Mouse (Mus musculus) adrenal gland, adult 2 months (tissue): ENCODE data around the gene Sytl5. TPM values are rescaled to one million over a fixed set of nuclear protein-coding genes. Genes with fewer than 3 reads are reported as not detected.

ENCODE experiments used
- DNase-seq: peaks from one replicate; pipeline ENCODE4 v3.0.0; 2021
- long read RNA-seq: library from polyadenylated mRNA; stranded (forward); transcript quantifications from one replicate; pipeline ENCODE4 v2.0.0, GENCODE M21; 2021
- polyA plus RNA-seq: library from polyadenylated mRNA; depleted of rRNA; stranded (reverse); fragments of >200 nt; gene quantifications from 2 replicates; pipeline ENCODE4 v1.2.3, GENCODE M21; 2012; rRNA removed
- total RNA-seq, 2 experiments: library from RNA; stranded (reverse); gene quantifications; 2 replicates each; pipeline ENCODE4 v1.2.3; 2021

The Sytl5 gene
- total RNA-seq: 10 to 100 TPM in 1 of 2 experiments, 1 to 10 TPM in 1; 4.8 to 17.5 TPM
- polyA plus RNA-seq: 0.26 and 0.36 TPM in 2 replicates
- long read RNA-seq, partial matches to known transcripts: 0 of 2 reads
- long read RNA-seq, other reads (novel, unspliced or antisense): 2 of 2 reads

GRCm38 (mm10) chrX:9885322-9885721 lies at the start of gene Sytl5:
Sytl5 (plus strand) TSS chrX:9885622.
- DNase-seq: no peak

DNA sequence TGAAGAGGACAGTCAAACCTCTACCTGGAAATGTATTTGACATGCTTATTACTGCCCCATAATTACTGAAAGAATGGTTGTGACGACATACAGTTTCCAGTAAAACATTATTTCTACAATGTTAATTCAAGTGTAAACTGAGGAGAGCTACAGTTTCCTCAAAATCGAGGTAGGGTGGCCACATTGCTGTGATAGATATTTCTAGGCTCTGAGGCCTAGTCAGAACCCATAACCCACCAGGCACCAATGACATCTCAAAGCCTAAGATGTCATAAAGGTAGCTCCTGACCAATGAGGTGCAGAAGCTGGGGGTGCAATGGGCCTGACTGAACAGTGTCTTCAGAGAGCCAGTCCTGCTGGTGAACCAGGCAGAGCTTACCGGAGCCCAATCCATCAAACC lies 38.8 kb upstream of the Sytl5 start, which contains the start of gene Hypm:
TSS of gene Hypm (plus strand) at position 301 of the 400 bp plus-strand sequence.
- no peak for DNase-seq

DNA sequence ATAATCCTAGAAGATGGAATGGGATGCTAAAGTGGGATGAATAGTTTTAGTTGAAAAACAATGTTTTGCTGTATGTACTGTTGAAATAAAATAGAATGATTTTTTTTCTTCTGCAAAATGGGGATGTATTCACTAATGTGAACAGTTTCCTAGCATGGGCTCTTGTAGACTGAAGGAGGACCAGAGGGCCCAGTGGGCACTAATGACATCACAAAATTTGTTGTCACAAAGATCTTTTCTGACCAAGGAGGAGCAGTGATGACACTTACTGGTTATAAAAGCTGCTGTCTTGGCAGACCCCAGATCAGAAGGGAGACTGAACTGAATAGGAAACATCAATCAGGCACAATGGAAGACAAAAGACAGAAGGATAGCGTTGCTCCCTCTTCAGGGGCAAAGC lies 36.0 kb upstream of the Sytl5 start, which contains the start of gene H2al3:
TSS of gene H2al3 (plus strand) at position 301 of the 400 bp plus-strand sequence.
- DNase-seq: no peak

- DNase-seq: no peak
Observed at GRCm38 (mm10) chrX:9861859-9862258, 23.6 kb upstream of the Sytl5 start.

GRCm38 (mm10) chrX:9875519-9875918 lies 9.9 kb upstream of the Sytl5 start:
- DNase-seq: no peak

DNA sequence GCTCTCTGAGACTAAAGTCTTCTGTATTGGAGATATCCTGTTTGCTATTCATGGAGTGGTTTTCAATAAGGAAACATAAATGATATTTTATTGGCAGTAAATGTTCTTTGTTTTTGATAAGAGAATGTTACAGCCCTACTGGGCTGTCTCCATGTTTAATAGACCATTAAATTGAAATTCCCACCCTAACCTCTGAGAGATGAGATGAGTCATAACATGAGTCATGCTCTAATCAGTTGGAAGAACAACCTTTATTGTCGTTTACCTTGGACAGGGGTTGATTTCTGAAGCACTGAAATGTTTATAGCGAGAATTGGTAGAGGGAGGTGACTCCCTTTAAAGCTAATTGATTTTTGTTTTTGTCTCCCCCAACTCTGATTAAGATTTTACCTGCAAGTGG lies 24.1 kb downstream of the Sytl5 start:
- DNase-seq: no peak

- DNase-seq: no peak
Observed at GRCm38 (mm10) chrX:9933839-9934238, 48.4 kb downstream of the Sytl5 start.

DNA sequence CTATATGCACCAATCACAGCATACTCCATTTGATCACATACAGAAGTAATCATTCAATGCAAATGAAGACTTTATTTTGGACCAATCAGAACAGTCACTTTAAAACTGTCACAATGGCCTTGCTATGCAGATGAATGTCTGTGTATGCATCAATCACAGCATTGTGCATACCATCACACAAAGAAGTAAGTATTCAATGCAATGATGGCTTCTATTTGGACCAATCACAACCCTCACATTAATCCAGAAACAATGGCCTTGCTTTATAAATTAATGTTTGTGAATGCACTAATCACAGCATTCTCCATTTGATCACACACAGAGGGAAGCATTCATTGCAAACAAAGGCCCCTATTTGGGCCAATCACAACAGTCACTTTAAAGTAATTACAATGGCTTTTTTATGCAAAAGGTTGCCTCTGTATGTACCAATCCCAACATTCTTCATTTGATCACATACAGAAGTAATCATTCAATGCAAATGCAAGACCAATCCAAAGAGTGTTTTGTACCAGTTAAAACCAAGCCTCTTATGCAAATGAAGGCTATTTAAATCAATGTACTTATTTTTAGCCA lies 98.8 kb downstream of the Sytl5 start:
- no peak for DNase-seq

DNA sequence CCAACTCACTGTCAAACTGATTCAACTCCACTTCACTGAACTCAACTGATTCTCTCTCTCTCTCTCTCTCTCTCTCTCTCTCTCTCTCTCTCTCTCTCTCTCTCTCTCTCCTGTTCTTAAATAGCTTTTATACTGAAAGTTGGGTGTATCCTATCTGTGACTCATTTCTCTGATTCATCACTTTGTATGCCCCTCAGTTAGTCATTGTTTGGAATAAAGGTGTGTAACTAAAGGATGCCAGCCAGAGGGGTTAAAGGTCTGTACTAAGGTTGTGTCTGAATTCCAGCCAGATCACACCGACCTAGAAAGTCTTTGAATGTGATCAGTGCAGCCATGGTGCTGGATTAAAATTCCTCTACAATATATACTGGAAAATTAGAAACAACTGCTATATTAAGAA lies 115.3 kb downstream of the Sytl5 start:
- DNase-seq: no peak

- DNase-seq: no peak
Observed at GRCm38 (mm10) chrX:10005946-10006345, 120.5 kb downstream of the Sytl5 start.

DNA sequence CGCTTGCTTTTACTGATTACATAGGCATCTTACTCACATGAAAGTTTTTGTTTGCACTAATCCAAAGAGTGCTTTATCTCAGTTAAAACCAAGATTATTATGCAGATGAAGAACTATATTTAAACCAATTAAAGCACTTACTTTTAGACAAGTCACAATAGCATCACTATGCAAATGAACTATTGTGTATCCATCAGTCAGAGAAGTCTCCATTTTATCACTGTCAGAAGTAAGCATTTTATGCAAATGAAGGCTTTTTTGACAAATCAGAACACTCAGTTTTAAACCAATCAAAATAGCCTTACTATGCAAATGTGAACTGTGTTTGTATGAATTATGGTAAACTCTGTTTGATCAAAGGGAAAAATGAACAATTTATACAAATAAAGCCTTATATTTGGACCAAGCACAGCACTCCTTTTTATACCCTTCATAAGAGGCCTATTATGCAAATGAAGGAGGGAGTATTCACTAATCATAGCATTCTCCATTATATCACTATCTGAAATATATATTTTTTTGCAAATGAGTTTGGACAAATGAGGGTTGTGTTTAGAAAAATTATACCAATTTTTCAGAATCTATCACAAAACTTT lies 122.4 kb downstream of the Sytl5 start:
- no peak for DNase-seq

DNA sequence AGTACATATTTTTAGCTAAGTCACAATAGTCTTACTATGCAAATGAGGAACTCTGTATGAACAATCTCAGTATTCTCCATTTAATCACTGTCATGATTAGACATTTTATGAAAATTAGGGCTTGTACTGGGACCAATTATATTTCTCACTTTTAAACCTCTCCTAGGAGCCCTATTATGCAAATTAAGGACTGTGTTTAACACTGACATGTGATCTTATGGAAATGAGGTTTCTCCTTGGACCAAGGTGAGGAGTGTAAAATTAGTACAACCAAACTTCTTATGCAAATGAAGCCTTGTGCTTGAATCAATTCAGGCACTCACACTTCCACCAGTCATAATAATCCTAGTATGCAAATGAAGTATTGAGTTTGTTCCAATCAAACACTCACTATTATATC lies 124.8 kb downstream of the Sytl5 start:
- DNase-seq: no peak

- no peak for DNase-seq
Observed at GRCm38 (mm10) chrX:10034666-10035065, 149.2 kb downstream of the Sytl5 start.

Other genes with a start within 250 kb of the Sytl5 start
- 100 to 1,000 TPM; 162 TPM for gene Dynlt3, start 222.6 kb upstream of the Sytl5 start, total RNA-seq
- 3.5 and 4.0 TPM in 2 replicates for gene Dynlt3, start 222.6 kb upstream of the Sytl5 start, polyA plus RNA-seq
- under 1 TPM in 1 of 2 experiments, not detected in 1; 0.93 TPM for gene Hypm, start 38.7 kb upstream of the Sytl5 start, total RNA-seq
- gene Hypm, start 38.7 kb upstream of the Sytl5 start, polyA plus RNA-seq: 0.42 TPM in 1 of 2 replicates, not detected in the other
- not detected for gene H2al3, start 35.9 kb upstream of the Sytl5 start, total RNA-seq
- not detected in 2 replicates for gene H2al3, start 35.9 kb upstream of the Sytl5 start, polyA plus RNA-seq
- 10 to 100 TPM in 1 of 2 experiments, 1 to 10 TPM in 1; 4.0 to 10.1 TPM for gene Srpx, start 232.1 kb downstream of the Sytl5 start, total RNA-seq
- gene Srpx, start 232.1 kb downstream of the Sytl5 start, polyA plus RNA-seq: 19.1 and 28.7 TPM in 2 replicates